Mouse (Mus musculus) kidney, postnatal 36 days (tissue): ENCODE measurements around the gene Rtraf.

Source experiments
- DNase-seq, 2 experiments: peaks; one replicate each; pipeline ENCODE4 v3.0.0; 2021 to 2022; ENCODE audit warnings: mixed read lengths in 2 of 2

Rtraf gene

GRCm38 (mm10) chr14:19796541-19797304 lies 26.9 kb downstream of the Rtraf start:
- DNase-seq: peak in 1 of 2 experiments; percentile 21

GRCm38 (mm10) chr14:19794881-19795280 lies 28.7 kb downstream of the Rtraf start:
- DNase-seq: no peak

- DNase-seq: no peak
These were observed 35.2 kb downstream of the Rtraf start for GRCm38 (mm10) chr14:19788443-19788842.

GRCm38 (mm10) chr14:19785797-19786588 lies 37.6 kb downstream of the Rtraf start:
- DNase-seq: no peak

- DNase-seq: no peak
These were observed 45.7 kb downstream of the Rtraf start for GRCm38 (mm10) chr14:19777945-19778344.

GRCm38 (mm10) chr14:19777365-19777764 lies 46.3 kb downstream of the Rtraf start:
- no peak for DNase-seq

GRCm38 (mm10) chr14:19776890-19777289 lies 46.7 kb downstream of the Rtraf start:
- DNase-seq: peak; percentile 85 to 91

- DNase-seq: peak in 1 of 2 experiments; percentile 18
These were observed 47.4 kb downstream of the Rtraf start for GRCm38 (mm10) chr14:19776179-19776578.

GRCm38 (mm10) chr14:19775491-19775890 lies 48.1 kb downstream of the Rtraf start:
- no peak for DNase-seq

GRCm38 (mm10) chr14:19774036-19774628 lies 49.5 kb downstream of the Rtraf start:
- no peak for DNase-seq

GRCm38 (mm10) chr14:19771173-19771572 lies 52.5 kb downstream of the Rtraf start:
- peak in 1 of 2 experiments; percentile 23 for DNase-seq

- peak; percentile 56 to 74 for DNase-seq
These were observed 54.0 kb downstream of the Rtraf start for GRCm38 (mm10) chr14:19769441-19770200.

GRCm38 (mm10) chr14:19768648-19769047 lies 55.0 kb downstream of the Rtraf start:
- no peak for DNase-seq

- peak in 1 of 2 experiments; percentile 19 for DNase-seq
These were observed 57.3 kb downstream of the Rtraf start for GRCm38 (mm10) chr14:19766380-19766649.

GRCm38 (mm10) chr14:19765539-19766379 lies 57.9 kb downstream of the Rtraf start:
- no peak for DNase-seq

GRCm38 (mm10) chr14:19764331-19764730 lies 59.3 kb downstream of the Rtraf start:
- no peak for DNase-seq

- no peak for DNase-seq
These were observed 60.1 kb downstream of the Rtraf start for GRCm38 (mm10) chr14:19763527-19763926.

- DNase-seq: no peak
These were observed 61.6 kb downstream of the Rtraf start for GRCm38 (mm10) chr14:19762014-19762413.
